Mouse (Mus musculus): ENCODE measurements around the gene Exo5.

- TF ChIP-seq POLR2A (IDR thresholded peaks at IDR 0.05; ENCODE audit: control insufficient read depth in 1 of 2, insufficient read depth in 1 of 2, low read depth in 1 of 2, low read length in 2 of 2, poor library complexity in 1 of 2) (no peak), MAZ (IDR thresholded peaks at IDR 0.05; ENCODE audit: low read depth, low read length) (no peak), CHD2 (IDR thresholded peaks at IDR 0.05; ENCODE audit: low read length) (no peak)
Measured at GRCm38 (mm10) chr4:120879386-120879785, 45.4 kb downstream of the Exo5 start.

Data from MEL (cell line).